Mouse (Mus musculus) intestine, postnatal 0 days (tissue): ENCODE measurements at regions not wholly inside any gene's neighbourhood (a gene's known extent, or its start where the extent isn't known, plus 50 kb on each side); places are given as distances from the start of the nearest gene placed in this dataset.

ENCODE experiments used
- ATAC-seq: fragments of 200-750 bp; cut with Nextera tagmentation; 2 replicates; pipeline ENCODE4 v1.8.0; 2017; ENCODE audit warnings: mild to moderate bottlenecking, moderate TSS enrichment, moderate library complexity
- H3K27ac ChIP-seq: fragments of 300-500 bp; sonication (generic); 2 replicates; pipeline ENCODE4 v1.5.1; 2014; ENCODE audit warnings: mild to moderate bottlenecking, low read depth, low read length, moderate library complexity
- H3K27me3 ChIP-seq: fragments of 300-500 bp; sonication (generic); replicated peaks from 2 replicates; pipeline ENCODE4 v1.6.1; 2014; ENCODE audit warnings: low read length, mixed read lengths; ENCODE audit not compliant: control insufficient read depth, insufficient read depth
- H3K36me3 ChIP-seq: fragments of 300-500 bp; sonication (generic); 2 replicates; pipeline ENCODE4 v1.6.1; 2014; ENCODE audit warnings: mild to moderate bottlenecking, moderate library complexity; ENCODE audit not compliant: control insufficient read depth, insufficient read depth
- H3K4me1 ChIP-seq: fragments of 300-500 bp; sonication (generic); replicated peaks from 2 replicates; pipeline ENCODE4 v1.6.1; 2014; ENCODE audit warnings: antibody characterized with exemption, low read length, mixed read lengths; ENCODE audit not compliant: control insufficient read depth, insufficient read depth
- H3K4me2 ChIP-seq: fragments of 300-500 bp; sonication (generic); replicated peaks from 2 replicates; pipeline ENCODE4 v1.6.1; 2014; ENCODE audit warnings: low read depth, mild to moderate bottlenecking, moderate library complexity
- H3K4me3 ChIP-seq: fragments of 300-500 bp; sonication (generic); 2 replicates; pipeline ENCODE4 v1.5.1; 2014; ENCODE audit warnings: low read depth, low read length
- H3K9ac ChIP-seq: fragments of 300-500 bp; sonication (generic); 2 replicates; pipeline ENCODE4 v1.6.1; 2014; ENCODE audit warnings: mild to moderate bottlenecking, low read depth, low read length
- H3K9me3 ChIP-seq: fragments of 300-500 bp; sonication (generic); 2 replicates; pipeline ENCODE4 v1.6.1; 2016; ENCODE audit warnings: mixed run types; ENCODE audit not compliant: control insufficient read depth
- CTCF ChIP-seq: sonication (generic); IDR thresholded peaks from 2 replicates; pipeline ENCODE4 v1.5.1; 2016; ENCODE audit warnings: low read depth, mild to moderate bottlenecking, control low read depth, antibody characterized with exemption, moderate library complexity
- WGBS: fragments of 180-500 bp; shearing (Covaris S2); extraction: QIAGEN DNeasy Blood & Tissue Kit; methylation state at CpG from one replicate; pipeline ENCODE4 v1.1.7; 2014; 5-methylcytosine and 5-hydroxymethylcytosine counted together

- 56% methylated on average over 12 of the region's 12 CpGs for WGBS
- no peak overlapping the region for H3K27ac ChIP-seq
- no peak overlapping the region for H3K4me2 ChIP-seq
- no peak overlapping the region for H3K9ac ChIP-seq
- H3K9me3 ChIP-seq, result no peaks in the 10 kb centered on the region
- no peaks in the 10 kb centered on the region for H3K27me3 ChIP-seq
- no peaks in the 10 kb centered on the region for H3K36me3 ChIP-seq
- H3K4me1 ChIP-seq, result no peaks in the 10 kb centered on the region
- no peak for TF ChIP-seq CTCF
- H3K4me3 ChIP-seq, result no peak overlapping the region
- ATAC-seq, result no peak
These were observed 322.1 kb downstream of the Gm45692 start for GRCm38 (mm10) chr8:26441268-26442030.

- no peaks in the 10 kb centered on the region for H3K36me3 ChIP-seq
- peak; percentile 85 for TF ChIP-seq CTCF
- H3K27me3 ChIP-seq, result no peaks in the 10 kb centered on the region
- H3K9me3 ChIP-seq, result no peaks in the 10 kb centered on the region
- no peak overlapping the region for H3K9ac ChIP-seq
- H3K27ac ChIP-seq, result no peak overlapping the region
- WGBS, result 52% methylated on average over 4 of the region's 4 CpGs
- no peak for ATAC-seq
- no peak overlapping the region for H3K4me3 ChIP-seq
- no peaks in the 10 kb centered on the region for H3K4me1 ChIP-seq
- H3K4me2 ChIP-seq, result no peak overlapping the region
These were observed 323.7 kb downstream of the Gm45692 start for GRCm38 (mm10) chr8:26443041-26443440.

- no peak for ATAC-seq
- Histone ChIP-seq H3K4me2 (no peak overlapping the region), H3K27ac (no peak overlapping the region), H3K27me3 (no peaks in the 10 kb centered on the region), H3K9me3 (no peaks in the 10 kb centered on the region), H3K9ac (no peak overlapping the region), H3K4me1 (no peaks in the 10 kb centered on the region), H3K4me3 (no peak overlapping the region), H3K36me3 (no peaks in the 10 kb centered on the region)
- WGBS, result 93% methylated on average over 11 of the region's 11 CpGs
- TF ChIP-seq CTCF, result no peak
These were observed 324.4 kb downstream of the Gm45692 start for GRCm38 (mm10) chr8:26443735-26444134.

- H3K27ac ChIP-seq, result no peak overlapping the region
- no peak overlapping the region for H3K9ac ChIP-seq
- no peaks in the 10 kb centered on the region for H3K9me3 ChIP-seq
- no peaks in the 10 kb centered on the region for H3K4me1 ChIP-seq
- no peak for ATAC-seq
- TF ChIP-seq CTCF, result no peak
- no peaks in the 10 kb centered on the region for H3K27me3 ChIP-seq
- H3K36me3 ChIP-seq, result no peaks in the 10 kb centered on the region
- H3K4me2 ChIP-seq, result no peak overlapping the region
- WGBS, result 73% methylated on average over 4 of the region's 4 CpGs
- H3K4me3 ChIP-seq, result no peak overlapping the region
These were observed 326.7 kb downstream of the Gm45692 start for GRCm38 (mm10) chr8:26445991-26446390.

- H3K27me3 ChIP-seq, result no peaks in the 10 kb centered on the region
- 76% methylated on average over 8 of the region's 8 CpGs for WGBS
- H3K4me1 ChIP-seq, result no peaks in the 10 kb centered on the region
- TF ChIP-seq CTCF, result no peak
- H3K9me3 ChIP-seq, result no peaks in the 10 kb centered on the region
- no peak overlapping the region for H3K27ac ChIP-seq
- no peak for ATAC-seq
- H3K36me3 ChIP-seq, result no peaks in the 10 kb centered on the region
- no peak overlapping the region for H3K9ac ChIP-seq
- no peak overlapping the region for H3K4me3 ChIP-seq
- H3K4me2 ChIP-seq, result no peak overlapping the region
These were observed 328.7 kb downstream of the Gm45692 start for GRCm38 (mm10) chr8:26447886-26448640.

- Histone ChIP-seq H3K4me1 (no peaks in the 10 kb centered on the region), H3K4me2 (no peak overlapping the region), H3K9me3 (no peaks in the 10 kb centered on the region), H3K9ac (no peak overlapping the region), H3K27ac (no peak overlapping the region), H3K27me3 (no peaks in the 10 kb centered on the region), H3K4me3 (no peak overlapping the region), H3K36me3 (no peaks in the 10 kb centered on the region)
- ATAC-seq, result no peak
- 97% methylated on average over 7 of the region's 7 CpGs for WGBS
- no peak for TF ChIP-seq CTCF
These were observed 330.0 kb downstream of the Gm45692 start for GRCm38 (mm10) chr8:26449291-26449690.
